Mouse (Mus musculus): ENCODE data around the gene Inpp4b.

The Inpp4b gene

GRCm38 (mm10) chr8:81466776-81467175 lies 124.4 kb downstream of the Inpp4b start:
- no peak for DNase-seq (ENCODE audit: low read depth, low spot score)

- peak; percentile 57 for DNase-seq (ENCODE audit: low read depth, low spot score)
These were observed 136.3 kb downstream of the Inpp4b start for GRCm38 (mm10) chr8:81478674-81479073.

GRCm38 (mm10) chr8:81483834-81484233 lies 141.5 kb downstream of the Inpp4b start:
- DNase-seq (ENCODE audit: low read depth, low spot score) = no peak

- no peak for DNase-seq (ENCODE audit: low read depth, low spot score)
These were observed 143.3 kb downstream of the Inpp4b start for GRCm38 (mm10) chr8:81485626-81486025.

GRCm38 (mm10) chr8:81489894-81490661 lies 147.7 kb downstream of the Inpp4b start:
- DNase-seq (ENCODE audit: low read depth, low spot score) = no peak

GRCm38 (mm10) chr8:81491097-81491705 lies 148.8 kb downstream of the Inpp4b start:
- DNase-seq (ENCODE audit: low read depth, low spot score) = peak; percentile 49

GRCm38 (mm10) chr8:81491706-81492204 lies 149.4 kb downstream of the Inpp4b start:
- DNase-seq (ENCODE audit: low read depth, low spot score) = peak; percentile 73

- DNase-seq (ENCODE audit: low read depth, low spot score) = no peak
These were observed 152.5 kb downstream of the Inpp4b start for GRCm38 (mm10) chr8:81494823-81495222.

GRCm38 (mm10) chr8:81497646-81498045 lies 155.3 kb downstream of the Inpp4b start:
- DNase-seq (ENCODE audit: low read depth, low spot score) = peak; percentile 84

GRCm38 (mm10) chr8:81502216-81502615 lies 159.9 kb downstream of the Inpp4b start:
- DNase-seq (ENCODE audit: low read depth, low spot score) = peak; percentile 26

- no peak for DNase-seq (ENCODE audit: low read depth, low spot score)
These were observed 160.6 kb downstream of the Inpp4b start for GRCm38 (mm10) chr8:81502982-81503381.

GRCm38 (mm10) chr8:81512826-81513225 lies 170.5 kb downstream of the Inpp4b start:
- DNase-seq (ENCODE audit: low read depth, low spot score) = no peak

- no peak for DNase-seq (ENCODE audit: low read depth, low spot score)
These were observed 172.1 kb downstream of the Inpp4b start for GRCm38 (mm10) chr8:81514425-81514824.

GRCm38 (mm10) chr8:81522085-81522484 lies 179.7 kb downstream of the Inpp4b start:
- DNase-seq (ENCODE audit: low read depth, low spot score) = no peak

GRCm38 (mm10) chr8:81524561-81524960 lies 182.2 kb downstream of the Inpp4b start:
- DNase-seq (ENCODE audit: low read depth, low spot score) = no peak

- DNase-seq (ENCODE audit: low read depth, low spot score) = no peak
These were observed 185.3 kb downstream of the Inpp4b start for GRCm38 (mm10) chr8:81527661-81528060.

GRCm38 (mm10) chr8:81538310-81538709 lies 196.0 kb downstream of the Inpp4b start:
- no peak for DNase-seq (ENCODE audit: low read depth, low spot score)

GRCm38 (mm10) chr8:81558550-81558949 lies 216.2 kb downstream of the Inpp4b start:
- peak; percentile 86 for DNase-seq (ENCODE audit: low read depth, low spot score)

- DNase-seq (ENCODE audit: low read depth, low spot score) = no peak
These were observed 220.0 kb downstream of the Inpp4b start for GRCm38 (mm10) chr8:81562405-81562804.

GRCm38 (mm10) chr8:81565484-81565883 lies 223.1 kb downstream of the Inpp4b start:
- DNase-seq (ENCODE audit: low read depth, low spot score) = no peak

GRCm38 (mm10) chr8:81572319-81573104 lies 230.2 kb downstream of the Inpp4b start:
- DNase-seq (ENCODE audit: low read depth, low spot score) = peak; percentile 51

GRCm38 (mm10) chr8:81575268-81575917 lies 233.0 kb downstream of the Inpp4b start:
- DNase-seq (ENCODE audit: low read depth, low spot score) = no peak
